Mouse (Mus musculus) spleen, postnatal 36 days (tissue): ENCODE measurements around the gene Pttg1ip.

Experiments
- DNase-seq, 2 experiments: peaks; one replicate each; pipeline ENCODE4 v3.0.0; 2022; ENCODE audit warnings: low spot score in 2 of 2, mixed read lengths in 1 of 2

The Pttg1ip gene

GRCm38 (mm10) chr10:77581408-77582284 lies at the start of gene Pttg1ip:
TSS of gene Pttg1ip (plus strand) at chr10:77581720.
- DNase-seq, result peak; percentile 95 to 96

DNA sequence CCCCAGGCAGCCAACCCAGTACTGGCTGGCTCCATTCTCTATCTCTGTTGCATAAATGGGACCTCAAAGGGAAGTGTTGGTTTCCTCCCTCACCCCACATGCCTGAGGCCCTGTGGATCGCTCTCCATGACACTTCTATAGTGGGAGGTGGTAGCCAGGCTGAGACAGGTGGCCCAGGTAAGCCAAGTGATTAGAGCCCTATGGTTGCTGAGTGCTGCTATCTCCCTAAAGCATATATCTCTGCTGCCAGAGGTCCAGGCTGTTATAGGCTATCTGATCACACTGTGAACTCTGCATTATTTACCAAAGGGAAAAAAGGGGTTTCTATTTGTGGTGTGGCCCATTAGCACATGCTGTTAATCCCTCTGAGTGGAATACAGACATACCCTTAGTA lies 49.5 kb upstream of the Pttg1ip start:
- DNase-seq, result no peak

GRCm38 (mm10) chr10:77536727-77537126 lies 44.8 kb upstream of the Pttg1ip start:
- no peak for DNase-seq

DNA sequence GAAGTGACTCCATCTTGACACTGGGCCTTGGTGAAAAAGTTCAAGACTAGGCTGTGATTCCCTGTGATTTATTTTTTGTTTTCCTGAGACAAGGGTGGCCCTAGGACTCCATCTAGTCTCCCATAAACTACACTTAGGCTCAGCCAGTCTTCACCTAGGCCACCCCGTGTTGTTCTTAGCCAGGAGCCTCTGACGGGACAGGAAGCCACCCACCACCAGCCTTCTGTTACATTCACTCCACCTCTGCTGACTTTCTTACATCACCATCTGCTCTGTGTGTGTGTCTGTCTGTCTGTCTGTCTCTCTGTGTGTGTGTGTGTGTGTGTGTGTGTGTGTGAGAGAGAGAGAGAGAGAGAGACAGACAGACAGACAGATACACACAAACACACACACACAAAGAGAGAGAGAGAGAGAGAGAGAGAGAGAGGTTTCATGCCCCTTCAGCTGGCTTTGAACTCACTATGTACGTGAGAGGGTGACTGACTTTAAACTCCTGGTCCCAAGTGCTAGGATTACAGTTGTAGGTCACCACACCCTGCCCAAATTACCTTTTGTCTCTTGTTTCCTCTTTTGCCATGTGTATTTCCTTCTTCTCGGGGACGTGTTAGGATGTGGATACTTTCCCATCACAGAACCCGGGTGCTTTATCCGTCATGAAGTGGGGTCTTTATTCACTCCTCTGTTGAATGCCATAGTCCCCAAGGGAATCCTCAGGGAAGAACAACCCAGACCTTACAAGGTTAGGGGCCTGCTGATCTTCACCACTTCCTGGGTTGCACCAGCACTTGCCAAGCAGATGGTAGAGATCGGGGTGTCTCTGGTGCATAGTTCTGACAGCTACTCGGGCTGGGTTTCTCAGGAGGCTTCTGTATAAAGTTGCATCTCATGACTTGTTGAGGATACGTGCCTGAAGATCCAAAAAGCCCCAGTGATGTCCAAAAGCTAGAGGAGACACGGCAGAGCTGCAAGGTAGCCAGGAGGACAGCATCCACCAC lies 44.0 kb upstream of the Pttg1ip start:
- DNase-seq, result no peak

- DNase-seq, result no peak
These were observed 42.1 kb upstream of the Pttg1ip start for GRCm38 (mm10) chr10:77539320-77539945.

GRCm38 (mm10) chr10:77540576-77541102 lies 40.9 kb upstream of the Pttg1ip start:
- no peak for DNase-seq

DNA sequence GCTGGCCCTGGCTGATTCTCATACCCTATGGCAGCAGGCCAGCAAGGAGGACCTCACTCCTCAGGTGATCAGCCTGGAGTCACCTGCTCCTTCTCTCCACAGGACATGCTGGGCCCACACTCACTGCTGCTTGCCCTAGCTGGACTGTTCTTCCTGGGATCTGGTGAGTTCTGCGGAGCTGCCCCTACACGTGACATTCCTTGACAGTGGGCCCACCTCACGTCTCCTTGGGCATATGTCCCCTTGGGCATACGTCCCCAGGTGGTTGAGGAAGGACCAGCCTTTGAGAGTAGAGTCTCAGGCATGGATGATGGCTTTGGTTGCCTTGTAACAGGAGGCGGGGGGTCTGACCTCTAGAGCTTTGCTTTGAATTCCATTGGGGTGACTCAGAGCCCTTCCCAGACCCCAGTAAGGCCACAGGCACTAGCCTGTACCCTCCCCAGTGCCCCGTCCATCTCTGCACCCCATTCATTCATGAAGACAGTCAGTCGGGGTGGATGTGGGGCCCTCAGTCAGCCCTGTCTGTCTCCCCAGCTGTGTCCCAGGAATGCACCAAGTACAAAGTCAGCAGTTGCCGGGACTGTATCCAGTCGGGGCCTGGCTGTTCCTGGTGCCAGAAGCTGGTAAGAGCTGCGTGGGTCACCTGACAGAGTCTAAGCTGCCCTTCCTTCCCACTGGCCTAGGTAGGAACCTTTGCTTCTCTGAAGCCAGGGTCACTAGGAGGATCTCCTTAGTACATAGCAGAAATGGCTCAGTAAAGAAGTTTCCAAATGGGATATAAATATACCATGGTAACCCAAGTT lies 39.5 kb upstream of the Pttg1ip start:
- no peak for DNase-seq

DNA sequence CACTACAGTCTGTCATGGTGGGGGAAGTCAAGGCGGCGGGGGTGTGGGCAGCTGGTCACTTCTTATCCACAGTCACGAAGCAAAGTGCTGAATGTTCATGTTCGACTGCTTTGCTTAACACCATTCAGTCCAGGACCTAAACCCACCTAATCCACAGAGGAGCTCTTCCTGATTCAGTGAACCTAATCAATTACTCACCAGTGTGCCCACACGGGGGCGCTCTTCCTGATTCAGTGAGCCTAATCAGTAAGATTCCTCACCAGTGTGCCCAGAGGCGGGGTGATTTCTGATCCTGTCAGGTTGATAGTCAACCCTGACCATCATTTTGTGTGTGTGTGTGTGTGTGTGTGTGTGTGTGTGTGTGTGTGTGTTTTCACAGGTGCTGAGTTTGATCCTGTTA lies 38.3 kb upstream of the Pttg1ip start:
- DNase-seq, result no peak

DNA sequence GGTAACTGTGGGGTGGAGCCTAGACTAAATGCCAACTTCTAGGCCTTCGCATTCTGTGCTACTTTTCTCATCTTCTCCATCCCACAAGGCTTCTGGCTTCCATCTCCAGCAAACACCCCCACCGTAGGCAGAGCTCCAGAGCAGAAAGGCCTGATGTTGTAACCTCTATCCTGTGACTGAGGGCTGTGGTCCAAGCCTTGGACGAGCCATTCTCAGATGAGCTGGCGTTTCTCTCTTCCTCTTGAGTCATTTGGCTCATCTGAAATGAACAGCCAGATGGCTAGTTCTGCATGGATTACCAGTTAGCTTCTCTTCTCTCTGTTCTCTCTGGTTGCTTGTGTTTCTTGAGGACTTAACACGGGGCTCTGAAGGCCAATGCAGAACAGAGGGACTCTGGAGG lies 36.6 kb upstream of the Pttg1ip start:
- DNase-seq, result no peak

DNA sequence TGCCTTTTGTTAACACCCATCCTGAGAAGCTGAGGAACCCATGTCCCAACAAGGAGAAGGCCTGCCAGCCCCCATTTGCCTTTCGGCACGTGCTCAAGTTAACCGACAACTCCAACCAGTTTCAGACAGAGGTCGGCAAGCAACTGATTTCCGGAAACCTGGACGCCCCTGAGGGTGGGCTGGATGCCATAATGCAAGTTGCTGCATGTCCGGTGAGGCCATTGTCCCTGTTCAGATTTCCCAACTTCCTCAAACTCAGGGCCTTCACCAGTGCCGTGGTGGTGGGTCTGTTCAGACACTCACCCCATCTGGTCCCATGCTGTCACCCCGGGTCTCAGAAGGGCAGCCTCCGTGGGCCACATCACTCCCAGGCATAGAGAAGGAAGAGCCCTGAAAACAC lies 32.9 kb upstream of the Pttg1ip start:
- DNase-seq, result no peak

- DNase-seq, result peak; percentile 29 to 50
These were observed 30.6 kb upstream of the Pttg1ip start for GRCm38 (mm10) chr10:77550874-77551273.

DNA sequence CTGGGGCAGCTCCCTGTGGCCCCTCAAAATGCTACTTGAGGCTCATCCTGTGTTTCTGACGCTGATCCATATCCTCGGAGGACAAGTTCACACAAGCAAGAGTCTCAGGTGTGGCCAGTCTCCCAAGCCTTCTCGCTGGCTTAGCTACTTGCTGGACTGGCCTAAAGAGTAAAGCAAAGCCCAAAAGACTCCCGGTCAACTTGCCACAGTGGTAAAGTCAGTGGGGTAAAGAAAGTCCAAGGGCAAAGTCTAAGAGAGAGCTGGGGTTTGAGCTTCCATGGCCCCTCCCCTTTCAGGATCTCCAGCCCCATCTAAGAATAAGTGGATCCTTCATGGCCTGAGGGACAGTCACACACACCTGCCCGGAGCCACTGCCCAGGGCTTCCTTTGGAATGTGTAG lies 29.4 kb upstream of the Pttg1ip start:
- DNase-seq, result no peak

DNA sequence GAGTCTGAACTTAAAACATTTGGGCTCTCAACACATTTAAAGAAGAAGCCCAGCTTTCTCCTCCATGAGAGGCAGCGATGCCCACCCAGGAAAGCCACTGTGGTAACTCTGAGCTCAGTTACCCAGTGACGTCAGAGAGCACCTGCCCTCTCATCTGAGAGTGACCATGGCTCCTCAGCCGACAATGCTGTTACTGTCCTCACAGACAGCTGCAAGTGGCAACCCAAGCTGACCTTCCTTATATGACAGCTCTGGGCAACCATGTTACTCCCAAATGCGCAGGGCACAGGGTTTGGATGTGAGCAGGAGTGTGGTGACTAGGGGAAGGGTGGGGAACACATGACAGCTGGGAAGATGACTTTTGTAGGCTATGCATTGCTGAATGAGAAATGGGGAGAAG lies 28.2 kb upstream of the Pttg1ip start:
- no peak for DNase-seq

DNA sequence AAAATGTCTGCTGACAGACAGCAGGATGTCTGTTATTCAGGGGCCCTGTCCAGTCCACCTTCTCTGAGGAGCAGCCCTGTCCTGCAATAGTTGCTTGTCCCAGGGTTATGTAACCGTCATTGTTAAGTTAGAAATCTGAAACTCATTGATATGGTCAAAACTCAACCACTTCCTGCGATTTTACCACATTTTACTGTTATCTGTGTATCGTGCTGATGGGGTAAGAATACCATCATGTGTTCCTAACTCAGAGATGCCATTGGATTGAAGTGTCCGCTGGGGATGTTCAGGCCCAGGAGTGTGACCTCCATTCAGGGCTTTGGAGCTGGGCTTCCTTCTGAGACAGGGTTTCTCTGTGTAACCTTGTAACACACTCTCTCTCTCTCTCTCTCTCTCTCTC lies 26.6 kb upstream of the Pttg1ip start:
- DNase-seq, result no peak

GRCm38 (mm10) chr10:77556631-77557030 lies 24.9 kb upstream of the Pttg1ip start:
- DNase-seq, result no peak

- DNase-seq, result no peak
These were observed 23.9 kb upstream of the Pttg1ip start for GRCm38 (mm10) chr10:77557641-77558040.

GRCm38 (mm10) chr10:77560090-77560489 lies 21.4 kb upstream of the Pttg1ip start:
- DNase-seq, result no peak

GRCm38 (mm10) chr10:77560830-77561229 lies 20.7 kb upstream of the Pttg1ip start:
- DNase-seq, result no peak

GRCm38 (mm10) chr10:77561508-77561907 lies 20.0 kb upstream of the Pttg1ip start:
- DNase-seq, result no peak

DNA sequence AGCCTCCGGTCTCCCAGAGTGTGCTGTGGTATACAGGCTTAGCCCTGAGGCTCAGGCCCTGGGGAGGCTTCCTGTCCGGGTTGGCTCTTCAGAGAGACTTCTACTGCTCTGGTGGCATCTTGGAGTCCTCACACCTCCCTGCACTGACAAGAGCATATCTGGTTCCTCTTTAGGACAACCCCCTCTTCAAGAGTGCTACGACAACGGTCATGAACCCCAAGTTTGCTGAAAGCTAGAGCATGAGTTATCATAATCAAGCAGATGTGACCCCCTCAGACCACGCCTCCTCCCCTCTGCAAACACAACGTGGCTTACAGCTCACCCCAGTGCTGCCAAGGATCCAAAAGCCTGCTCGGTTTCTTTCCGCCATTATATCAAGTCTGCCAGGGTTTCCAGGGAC lies 16.5 kb upstream of the Pttg1ip start:
- DNase-seq, result no peak

DNA sequence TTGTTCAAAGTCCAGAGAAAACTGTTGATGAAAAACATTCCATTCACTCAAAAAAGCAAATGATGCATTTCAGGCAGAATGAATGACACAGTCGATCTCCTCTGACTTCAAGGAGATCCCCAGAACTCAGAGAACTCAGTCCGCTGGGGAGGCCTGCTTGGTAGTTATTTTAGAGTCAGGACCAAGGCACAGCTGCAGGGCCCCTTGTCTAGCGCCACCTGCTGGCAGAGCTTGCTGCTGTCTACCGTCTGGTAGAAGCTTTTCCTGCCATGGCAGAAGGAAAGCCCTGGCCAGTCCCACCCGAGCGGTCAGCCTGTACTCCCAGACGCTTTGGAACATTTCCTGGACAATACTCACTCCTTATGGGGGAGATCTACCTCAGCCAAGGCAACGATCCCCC lies 14.9 kb upstream of the Pttg1ip start:
- DNase-seq, result peak; percentile 71 to 75
